Mouse (Mus musculus) cerebellum, adult 2 months (tissue): Measurements from ENCODE around the gene Vangl1. TPM values are rescaled to one million over a fixed set of nuclear protein-coding genes. Genes with fewer than 3 reads are reported as not detected.
"Not testable (repeated sequence)": the region's sequence is repeated elsewhere in the genome, so short reads cannot be mapped to it uniquely, and the experiment has no call there.

Experiments
- DNase-seq, 2 experiments: peaks; one replicate each; pipeline ENCODE4 v3.0.0; 2021
- H3K27ac ChIP-seq: fragments of 200-500 bp; 2 replicates; pipeline ENCODE4 v1.5.1; 2012; ENCODE audit warnings: low read length, control low read depth, inconsistent platforms; ENCODE audit not compliant: insufficient read depth
- H3K27me3 ChIP-seq: fragments of 200-500 bp; 2 replicates; pipeline ENCODE4 v1.6.1; 2012; ENCODE audit warnings: inconsistent platforms, mild to moderate bottlenecking, low read length, moderate library complexity; ENCODE audit not compliant: control insufficient read depth, insufficient read depth
- H3K4me1 ChIP-seq: fragments of 200-500 bp; 2 replicates; pipeline ENCODE4 v1.6.1; 2011; ENCODE audit warnings: low read length; ENCODE audit not compliant: control insufficient read depth, insufficient read depth
- H3K4me3 ChIP-seq: fragments of 200-500 bp; replicated peaks from 2 replicates; pipeline ENCODE3; 2011; ENCODE audit warnings: mild to moderate bottlenecking, low read depth, low read length, control low read depth; ENCODE audit not compliant: insufficient read depth
- CTCF ChIP-seq: fragments of 200-500 bp; IDR thresholded peaks from 2 replicates; pipeline ENCODE4 v1.5.1; 2011; ENCODE audit warnings: low read depth, mild to moderate bottlenecking, control low read depth, low read length, moderate library complexity, borderline replicate concordance; ENCODE audit not compliant: insufficient read depth
- POLR2A ChIP-seq: fragments of 200-500 bp; IDR thresholded peaks from 2 replicates; pipeline ENCODE4 v1.6.1; 2011; ENCODE audit warnings: low read length, control low read depth, borderline replicate concordance; ENCODE audit not compliant: insufficient read depth
- WGBS: fragments of 180-500 bp; shearing (Covaris S2); methylation state at CpG from one replicate; pipeline ENCODE4 v1.1.7; 2018; 5-methylcytosine and 5-hydroxymethylcytosine counted together
- polyA plus RNA-seq: library from polyadenylated mRNA; depleted of rRNA; stranded (reverse); fragments of >200 nt; gene quantifications from 2 replicates; pipeline ENCODE4 v1.2.3, GENCODE M21; 2012

Gene Vangl1
- polyA plus RNA-seq, 1 experiment = 6.8 TPM

DNA sequence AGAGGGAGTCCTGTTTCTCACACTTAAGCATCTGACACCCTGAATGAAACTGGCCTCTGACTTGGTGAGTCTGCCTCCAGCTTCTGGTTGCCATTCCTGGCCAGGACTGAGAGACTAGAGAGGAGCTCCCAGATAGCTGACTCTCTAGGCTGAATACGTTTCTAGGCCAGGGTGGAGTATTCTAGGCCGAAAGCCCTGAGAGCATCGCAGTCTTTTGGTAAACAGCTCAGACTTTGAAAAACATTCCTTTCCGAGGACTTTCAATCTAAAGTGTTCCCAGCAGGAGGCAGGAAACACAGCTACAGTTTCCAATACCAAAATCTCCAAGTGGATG lies 38.2 kb downstream of the Vangl1 start:
- no peak overlapping the region for H3K4me3 ChIP-seq
- no peak overlapping the region for H3K27ac ChIP-seq
- TF ChIP-seq CTCF (no peak), POLR2A (no peak)
- peaks cover 6% of the 10 kb centered on the region; the same call in 1 of the 2 replicates for H3K4me1 ChIP-seq
- H3K27me3 ChIP-seq = no peaks in the 10 kb centered on the region
- DNase-seq = no peak
- WGBS = 84% methylated on average over 4 of the region's 4 CpGs

DNA sequence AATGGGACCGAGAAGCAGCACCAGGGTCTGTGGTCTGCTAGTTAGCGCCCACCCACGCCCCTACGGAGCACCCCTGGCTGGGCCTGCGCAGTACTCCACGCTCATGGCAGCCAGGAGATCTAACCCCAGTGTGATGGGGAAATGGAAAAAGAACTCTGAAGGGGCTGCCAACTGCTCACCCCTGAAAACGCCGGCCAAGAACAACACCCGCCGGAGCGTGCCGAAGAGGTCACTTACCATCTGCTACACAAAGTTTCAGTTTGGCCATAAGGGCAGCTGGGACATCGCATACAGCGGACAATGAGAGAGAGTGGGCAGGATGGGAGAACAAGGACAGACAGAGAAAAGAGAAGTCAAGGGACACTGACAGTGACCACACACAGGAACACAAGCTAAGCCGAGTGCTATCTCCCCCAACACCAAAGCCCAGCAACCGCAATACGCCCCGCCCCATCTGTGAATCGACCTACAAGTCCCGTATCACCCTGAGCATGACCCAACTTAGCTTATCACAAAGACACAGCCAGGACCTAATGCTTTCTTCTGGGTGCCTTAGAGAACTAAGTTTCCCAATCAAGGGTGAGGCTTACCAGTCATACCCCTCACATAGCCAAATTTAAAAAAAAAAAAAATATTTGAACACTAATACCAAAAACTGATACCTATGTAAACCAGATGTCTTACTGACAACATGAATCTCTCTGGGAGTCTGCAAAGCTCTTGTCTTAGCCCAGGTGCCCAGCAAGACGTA lies 38.8 kb downstream of the Vangl1 start:
- H3K4me1 ChIP-seq = peaks cover 6% of the 10 kb centered on the region; the same call in 1 of the 2 replicates
- TF ChIP-seq CTCF (no peak), POLR2A (no peak)
- 53% methylated on average over 21 of the region's 21 CpGs for WGBS
- DNase-seq = no peak
- H3K27me3 ChIP-seq = no peaks in the 10 kb centered on the region
- no peak overlapping the region for H3K27ac ChIP-seq
- no peak overlapping the region for H3K4me3 ChIP-seq

DNA sequence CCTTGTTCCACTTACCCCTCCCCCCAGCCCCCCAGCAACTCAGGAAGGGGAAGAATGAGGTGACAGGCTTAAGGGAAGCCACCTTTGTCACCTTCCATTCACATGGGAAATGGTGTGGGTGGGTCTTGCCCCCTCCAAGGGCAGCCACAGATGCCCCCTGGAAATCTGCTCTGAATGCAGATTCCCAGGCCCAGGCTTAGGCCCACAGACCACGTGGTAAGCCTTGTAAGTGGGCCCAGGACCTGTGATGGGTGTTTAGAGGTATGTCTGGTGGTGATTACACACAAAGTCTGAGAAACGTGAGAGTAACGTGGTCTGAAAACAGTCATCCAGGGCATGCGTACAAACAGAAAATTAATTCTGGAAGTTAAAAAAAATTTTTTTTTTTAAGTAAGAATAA lies 39.6 kb downstream of the Vangl1 start:
- H3K27ac ChIP-seq = no peak overlapping the region
- WGBS = 79% methylated on average over 4 of the region's 4 CpGs
- peaks cover 6% of the 10 kb centered on the region; the same call in 1 of the 2 replicates for H3K4me1 ChIP-seq
- no peaks in the 10 kb centered on the region for H3K27me3 ChIP-seq
- TF ChIP-seq POLR2A (no peak), CTCF (no peak)
- no peak for DNase-seq
- no peak overlapping the region for H3K4me3 ChIP-seq

DNA sequence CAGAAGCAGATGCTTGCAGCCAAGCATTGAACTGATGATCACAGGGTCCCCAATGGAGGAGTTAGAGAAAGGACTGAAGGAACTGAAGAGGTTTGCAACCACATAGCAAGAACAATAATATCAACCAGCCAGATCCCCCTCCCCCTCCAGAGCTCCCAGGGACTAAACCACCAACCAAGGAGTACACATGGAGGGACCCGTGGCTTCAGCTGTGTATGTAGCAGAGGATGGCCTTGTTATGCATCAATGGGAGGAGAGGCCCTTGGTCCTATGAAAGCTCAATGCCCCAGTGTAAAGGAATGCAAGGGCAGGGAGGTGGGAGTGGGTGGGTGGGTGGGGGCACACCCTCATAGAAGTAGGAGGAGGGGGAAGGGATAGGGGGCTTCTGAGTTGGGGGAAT lies 40.6 kb downstream of the Vangl1 start:
- not testable (repeated sequence) for DNase-seq, H3K27me3 ChIP-seq, H3K27ac ChIP-seq, H3K4me3 ChIP-seq, H3K4me1 ChIP-seq
- 90% methylated on average over 1 of the region's 1 CpGs for WGBS

DNA sequence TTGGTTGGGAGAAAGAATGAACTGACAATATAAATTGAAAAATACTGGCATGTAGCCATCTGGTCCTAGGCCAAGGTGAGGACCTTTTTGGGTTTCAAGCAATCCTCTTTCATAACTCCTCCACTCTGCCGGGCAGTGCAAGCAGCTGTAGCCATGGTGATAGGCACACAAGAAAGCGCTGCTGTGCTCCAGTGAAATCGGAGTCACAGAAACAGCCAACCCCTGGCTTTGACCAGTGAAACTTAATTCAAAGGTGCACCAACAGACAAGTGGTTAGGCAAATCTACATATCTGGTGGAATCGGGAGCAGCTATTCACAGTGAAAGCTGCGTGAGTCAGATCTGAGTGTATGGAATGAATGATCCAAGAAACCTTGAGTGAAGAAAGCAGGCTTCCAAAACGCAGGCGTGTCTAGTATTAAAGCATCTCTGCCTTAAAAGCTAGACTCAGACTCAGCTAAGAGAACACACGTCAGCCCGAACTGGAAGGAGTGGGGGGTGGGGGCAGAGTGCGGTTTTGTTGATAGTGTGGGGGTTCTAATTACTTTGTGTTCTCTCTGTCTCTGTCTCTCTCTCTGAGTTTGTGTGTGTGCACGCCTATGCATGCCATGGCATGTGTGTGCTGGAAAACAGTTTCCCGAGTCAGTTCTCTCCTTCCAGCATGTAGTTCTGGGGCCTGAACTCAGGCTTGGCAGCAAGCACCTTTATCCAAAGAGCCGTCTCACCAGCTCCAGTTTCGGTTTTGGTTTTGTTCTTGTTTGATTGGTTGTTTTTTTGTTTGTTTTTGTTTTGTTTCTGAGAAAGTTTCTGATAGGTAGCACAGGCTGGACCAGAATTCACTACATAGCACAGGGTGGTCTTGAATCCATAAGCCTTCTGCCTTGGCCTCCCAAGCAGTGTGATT lies 44.8 kb downstream of the Vangl1 start:
- no peak overlapping the region for H3K4me3 ChIP-seq
- peak in 1 of 2 experiments; percentile 18 for DNase-seq
- H3K27ac ChIP-seq = no peak overlapping the region
- no peak for TF ChIP-seq CTCF
- no peak for TF ChIP-seq POLR2A
- no peaks in the 10 kb centered on the region; the same call in 1 of the 2 replicates for H3K4me1 ChIP-seq
- 51% methylated on average over 14 of the region's 14 CpGs for WGBS
- H3K27me3 ChIP-seq = no peaks in the 10 kb centered on the region

DNA sequence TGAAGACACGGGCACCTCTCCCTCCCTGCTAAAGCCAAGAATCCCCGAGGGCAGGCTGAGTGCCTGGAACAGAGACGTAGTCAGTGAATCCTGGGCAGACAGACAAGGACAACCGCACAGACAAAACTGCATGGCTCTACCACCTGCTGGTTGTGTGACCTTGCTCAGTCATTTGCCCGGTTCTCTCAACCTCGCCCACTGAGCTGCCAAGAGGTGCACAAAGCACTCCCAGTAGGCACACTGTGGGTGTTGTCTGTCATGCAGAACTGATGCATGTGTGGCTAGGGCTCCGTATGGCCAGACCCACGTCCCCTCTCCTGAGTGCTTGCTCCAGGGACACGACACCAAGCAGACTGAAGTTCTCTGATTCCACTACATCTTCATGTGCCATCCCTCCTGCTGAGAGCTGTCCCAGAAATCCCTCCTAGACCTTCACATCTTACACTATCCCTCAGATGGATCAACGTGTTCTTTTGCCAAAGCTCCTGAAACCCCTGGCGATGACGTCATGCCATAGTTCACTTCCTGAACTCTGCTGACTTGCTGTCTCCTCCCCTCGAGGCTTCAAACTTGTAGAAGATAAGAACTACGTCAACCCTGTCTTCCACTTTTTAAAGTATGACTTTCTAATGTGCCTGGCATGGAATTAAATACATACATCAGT lies 45.6 kb downstream of the Vangl1 start:
- 36% methylated on average over 14 of the region's 14 CpGs for WGBS

DNA sequence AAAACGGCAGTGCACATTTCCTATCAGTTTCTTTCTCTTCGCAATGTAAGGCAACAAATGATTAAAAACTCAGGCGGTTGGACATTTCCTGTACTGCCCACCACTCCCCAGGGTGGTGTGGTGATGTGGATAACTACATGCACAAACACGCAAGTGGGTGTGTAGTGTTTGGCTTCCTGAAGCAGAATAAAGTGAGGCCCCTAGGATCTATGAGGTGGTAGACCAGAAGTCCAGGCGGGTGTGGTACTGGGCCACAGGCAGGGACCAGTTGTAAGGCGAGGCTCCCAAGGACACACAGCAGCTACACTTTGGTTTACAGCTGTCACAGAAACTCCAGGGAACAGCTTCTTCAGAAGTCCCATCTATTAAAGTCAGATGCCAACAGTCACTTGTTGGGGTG lies 46.8 kb downstream of the Vangl1 start:
- 95% methylated on average over 6 of the region's 6 CpGs for WGBS
- no peak overlapping the region for H3K4me3 ChIP-seq
- no peaks in the 10 kb centered on the region; the same call in 1 of the 2 replicates for H3K4me1 ChIP-seq
- no peak for DNase-seq
- no peak overlapping the region for H3K27ac ChIP-seq
- H3K27me3 ChIP-seq = no peaks in the 10 kb centered on the region
- TF ChIP-seq POLR2A (no peak), CTCF (no peak)

More for the DNA sequence above, 45.6 kb downstream of the Vangl1 start:
- no peak for TF ChIP-seq CTCF
- TF ChIP-seq POLR2A = no peak
- Histone ChIP-seq H3K4me1 (no peaks in the 10 kb centered on the region; the same call in 1 of the 2 replicates), H3K27ac (no peak overlapping the region), H3K27me3 (no peaks in the 10 kb centered on the region), H3K4me3 (no peak overlapping the region)
- no peak for DNase-seq
